Mouse (Mus musculus): ENCODE results near the gene Arhgap31.
"Not testable (repeated sequence)": the region's sequence is repeated elsewhere in the genome, so short reads cannot be mapped to it uniquely, and the experiment has no call there.

Arhgap31 gene

GRCm38 (mm10) chr16:38724974-38725373, 11.9 kb upstream of the Arhgap31 start:
- peak; percentile 55 to 74 for DNase-seq

DNA sequence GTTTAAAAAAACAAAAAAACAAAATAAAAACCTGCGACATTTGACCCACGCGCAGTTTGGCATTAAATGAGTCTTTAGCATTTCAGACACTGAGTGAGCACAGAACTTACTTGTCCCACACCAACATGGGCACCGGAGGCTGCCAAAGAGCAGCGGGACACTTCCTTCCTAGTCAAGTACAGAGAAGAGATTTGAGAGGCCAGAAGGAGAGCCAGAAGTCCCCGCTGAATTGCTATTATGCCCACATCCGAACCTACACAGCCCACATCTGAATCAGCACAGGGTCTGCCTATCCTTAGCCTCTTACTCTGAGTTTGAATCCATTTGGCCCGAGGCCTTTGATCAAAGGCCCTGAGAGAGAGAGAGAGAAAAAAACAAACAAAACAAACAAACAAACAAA, 11.2 kb upstream of the Arhgap31 start:
- DNase-seq, result peak in 1 of 2 experiments; percentile 61

GRCm38 (mm10) chr16:38721377-38721776, 8.3 kb upstream of the Arhgap31 start:
- DNase-seq, result no peak

GRCm38 (mm10) chr16:38714259-38714526, 1.1 kb upstream of the Arhgap31 start:
- DNase-seq, result not testable (repeated sequence)

GRCm38 (mm10) chr16:38713404-38714258, 557 bp upstream of the Arhgap31 start:
- DNase-seq, result peak in 1 of 2 experiments; percentile 23

- no peak for DNase-seq
These were observed 969 bp downstream of the Arhgap31 start for GRCm38 (mm10) chr16:38712105-38712504.

DNA sequence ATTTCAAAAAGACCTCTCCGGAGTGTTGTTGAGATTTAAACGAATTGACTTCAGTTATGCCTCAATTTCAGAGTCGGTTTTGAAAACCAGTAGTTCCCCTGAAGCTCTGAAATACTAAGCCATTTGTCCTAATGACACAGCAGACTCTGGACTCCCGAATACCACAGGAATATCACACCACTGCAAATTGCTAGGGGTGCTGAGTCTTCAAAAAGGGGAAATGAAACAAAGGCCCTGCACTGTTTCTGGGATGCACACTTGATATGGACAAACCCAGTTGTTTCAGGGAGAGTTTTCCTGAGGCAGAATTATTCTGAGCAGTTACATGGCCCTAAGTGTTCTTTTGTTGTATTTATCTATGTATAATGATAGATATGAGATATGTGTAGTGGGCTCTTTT, 1.8 kb downstream of the Arhgap31 start:
- DNase-seq, result no peak

DNA sequence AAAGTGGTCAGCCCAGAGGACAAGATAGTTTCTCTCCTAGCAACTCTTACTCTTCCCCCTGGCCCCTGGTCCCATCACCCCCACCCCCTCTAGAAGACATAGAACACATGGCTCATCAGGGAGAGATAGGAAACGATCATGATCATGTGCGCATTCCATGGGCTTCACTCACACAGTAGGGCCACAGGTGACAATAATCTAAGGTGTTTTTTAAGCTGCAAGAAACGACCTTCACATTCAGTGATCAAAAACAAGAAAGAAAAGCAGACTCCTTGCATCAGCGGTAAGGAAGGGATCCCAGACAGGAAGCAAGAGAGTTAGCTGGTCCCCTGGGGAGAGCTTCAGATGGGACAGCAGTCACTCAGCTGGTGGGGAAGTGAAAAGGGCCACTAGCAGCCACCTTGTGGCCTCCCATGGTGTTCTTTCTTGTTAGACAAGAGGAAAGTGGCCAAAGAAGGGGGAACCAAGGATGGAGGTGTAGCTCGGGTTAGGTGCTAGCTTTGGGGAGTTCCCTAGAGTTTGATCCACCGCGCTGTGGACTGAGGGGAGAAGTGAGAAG, 4.0 kb downstream of the Arhgap31 start:
- DNase-seq, result no peak

DNA sequence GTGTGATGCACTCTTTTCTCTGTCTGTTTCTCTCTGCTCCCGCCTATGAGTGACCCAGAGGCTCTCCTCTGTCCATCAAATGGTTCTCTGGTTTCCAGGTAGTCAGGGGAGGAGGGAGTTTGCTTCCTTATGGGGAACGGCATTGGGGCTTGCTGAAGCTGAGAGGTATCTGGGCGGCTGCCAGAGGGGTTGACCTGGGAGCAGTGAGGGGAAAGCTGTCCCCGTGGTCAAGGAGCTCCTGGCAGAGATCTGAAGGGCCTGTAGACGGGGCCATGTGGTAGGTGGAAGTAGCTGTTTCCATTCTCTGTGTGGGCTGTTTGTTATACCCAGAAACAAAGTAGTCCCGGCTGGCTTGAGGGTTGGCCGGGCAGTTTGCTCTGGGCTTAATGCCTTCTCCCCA, 6.3 kb downstream of the Arhgap31 start:
- no peak for DNase-seq

- DNase-seq, result no peak
These were observed 7.4 kb downstream of the Arhgap31 start for GRCm38 (mm10) chr16:38705531-38706281.

DNA sequence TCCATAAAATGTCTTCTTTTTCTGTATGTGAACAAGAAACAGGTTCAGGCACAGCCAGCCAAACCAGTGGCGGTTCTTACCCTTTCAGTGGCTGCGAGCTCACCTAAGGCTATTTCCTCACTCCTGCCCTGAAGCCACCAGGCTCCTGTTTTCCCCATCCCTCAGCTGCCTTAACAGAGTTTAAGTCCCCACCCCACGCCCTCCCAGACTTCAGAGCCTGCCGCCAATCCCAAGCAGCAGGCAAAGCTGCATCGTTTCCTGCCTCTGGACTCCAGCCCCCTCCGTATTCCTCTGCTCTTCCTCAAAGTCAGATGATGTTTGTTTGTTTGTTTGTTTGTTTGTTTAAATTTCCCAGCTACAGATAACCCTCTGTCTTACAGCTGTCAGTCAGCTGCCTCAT, 9.6 kb downstream of the Arhgap31 start:
- no peak for DNase-seq

GRCm38 (mm10) chr16:38702316-38702715, 10.8 kb downstream of the Arhgap31 start:
- DNase-seq, result no peak

- no peak for DNase-seq
These were observed 11.4 kb downstream of the Arhgap31 start for GRCm38 (mm10) chr16:38701492-38702185.

GRCm38 (mm10) chr16:38700392-38701162, 12.5 kb downstream of the Arhgap31 start:
- DNase-seq, result no peak

- DNase-seq, result no peak
These were observed 15.5 kb downstream of the Arhgap31 start for GRCm38 (mm10) chr16:38697611-38698010.

- DNase-seq, result no peak
These were observed 17.5 kb downstream of the Arhgap31 start for GRCm38 (mm10) chr16:38695557-38695956.

- no peak for DNase-seq
These were observed 18.1 kb downstream of the Arhgap31 start for GRCm38 (mm10) chr16:38694906-38695540.

- DNase-seq, result no peak
These were observed 22.6 kb downstream of the Arhgap31 start for GRCm38 (mm10) chr16:38690501-38690900.

DNA sequence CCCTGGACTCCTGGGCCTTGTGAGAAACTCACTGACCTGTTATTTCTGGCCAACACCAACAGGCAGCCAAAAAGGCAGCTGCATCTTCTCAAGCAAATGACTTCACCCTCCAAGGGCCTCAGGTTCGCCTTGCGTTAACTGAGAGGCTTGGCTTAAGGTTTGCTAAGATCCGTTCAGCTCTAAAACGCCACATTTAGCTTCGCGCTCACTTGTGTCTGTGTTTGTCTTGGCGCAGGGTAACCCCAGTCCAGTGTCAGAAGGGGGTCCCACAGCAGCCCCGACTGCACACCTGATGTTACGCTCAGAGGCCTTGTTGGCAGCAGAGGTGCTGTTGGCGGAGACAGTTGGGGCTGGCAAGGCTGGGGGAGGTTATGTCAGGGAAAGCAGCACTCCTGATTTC, 23.3 kb downstream of the Arhgap31 start:
- no peak for DNase-seq

DNA sequence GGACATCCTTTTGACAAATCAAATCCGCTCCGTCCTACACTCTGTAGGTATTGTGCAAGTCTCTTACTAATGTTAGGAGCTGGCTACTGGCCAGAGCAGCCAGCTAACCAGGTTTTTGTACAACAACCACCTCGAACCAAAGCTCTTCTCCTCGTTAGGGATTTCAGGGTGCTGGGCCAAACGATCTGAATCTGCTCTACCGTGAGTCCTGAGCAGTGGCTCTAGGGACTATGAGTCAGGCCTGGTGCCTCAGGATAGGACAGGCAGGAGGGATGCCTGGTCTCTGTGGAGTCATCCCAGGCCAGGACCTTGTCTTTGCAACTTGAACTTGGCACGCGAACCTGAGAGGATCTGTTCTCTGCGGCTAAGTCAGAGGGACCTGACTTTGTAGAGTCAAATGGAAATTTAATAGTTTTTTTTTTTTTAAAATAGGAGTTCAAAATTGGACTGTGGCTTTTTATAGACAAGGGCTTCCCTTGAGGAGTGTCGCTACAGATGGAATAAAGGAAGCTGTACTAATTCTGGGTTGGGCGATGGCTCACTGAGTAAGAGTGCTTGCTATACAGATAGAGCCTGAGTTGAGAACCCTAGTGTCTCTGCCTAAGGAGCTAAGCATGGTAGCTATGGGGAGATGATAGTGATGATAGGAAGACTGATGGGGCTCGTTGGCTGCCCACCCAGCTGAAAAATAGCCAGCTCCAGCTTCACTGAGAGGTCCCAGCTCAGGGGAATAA, 24.4 kb downstream of the Arhgap31 start:
- peak; percentile 24 to 59 for DNase-seq

DNA sequence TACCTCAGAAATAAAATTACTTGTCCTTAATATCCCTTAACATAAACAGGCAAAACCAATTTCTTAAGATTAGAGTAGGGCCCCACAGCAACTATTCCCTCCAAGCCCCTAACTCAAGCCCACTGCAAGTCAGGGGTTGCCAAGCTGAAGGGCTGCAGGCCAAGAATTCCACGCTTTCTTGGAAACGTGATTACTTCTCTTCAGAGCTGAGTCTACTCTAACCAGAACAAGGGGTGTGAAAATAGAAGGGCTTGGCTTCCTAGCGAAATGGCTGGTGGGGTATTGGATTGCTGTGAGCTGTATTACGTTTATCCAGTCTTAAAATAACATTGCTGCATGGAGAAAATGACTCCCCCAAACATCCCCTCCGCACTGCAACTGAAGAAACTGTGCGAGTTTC, 25.4 kb downstream of the Arhgap31 start:
- no peak for DNase-seq

All from kidney, postnatal 25 days (tissue).